Comparison of ENCODE assay signal across 29 mouse cellular contexts in the genomic region with DNA sequence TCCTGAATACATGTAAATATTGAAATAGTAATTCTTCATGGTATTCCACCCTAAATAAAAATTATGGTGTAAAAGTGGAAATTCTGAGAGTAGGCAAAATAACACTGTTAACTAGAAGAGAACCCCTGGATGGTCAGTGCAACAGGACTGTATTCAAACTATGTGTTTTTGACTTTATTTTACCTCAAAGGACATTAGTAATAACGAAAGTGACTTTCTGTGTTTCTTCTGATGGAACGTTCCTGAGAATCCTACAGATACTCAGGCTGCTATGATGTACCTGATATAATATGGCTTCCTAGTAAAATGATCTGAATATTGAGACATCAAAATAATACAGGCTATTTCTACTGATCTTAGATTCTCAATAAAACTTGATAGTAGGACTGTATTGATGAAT.
"Had no signal": no experiment of that assay in that cellular context is flagged by ENCODE, and none has a peak within 500 bp of the region (broad histone marks: within the 10 kb centered on the region; RNA-seq: fewer than 3 reads in every experiment).

No protein-coding gene starts in this region.

- H3K4me2 ChIP-seq: limb, embryonic 12.5 days; limb, embryonic 13.5 days; limb, embryonic 15.5 days; liver, embryonic 11.5 days; liver, embryonic 12.5 days; liver, embryonic 13.5 days; liver, embryonic 15.5 days; lung, embryonic 14.5 days; lung, embryonic 15.5 days; midbrain, embryonic 11.5 days; midbrain, embryonic 12.5 days; midbrain, embryonic 13.5 days; midbrain, embryonic 15.5 days had no signal

- H3K4me3 ChIP-seq: limb, embryonic 10.5 days; limb, embryonic 12.5 days; limb, embryonic 13.5 days; limb, embryonic 15.5 days; liver, embryonic 12.5 days; liver, embryonic 13.5 days; liver, embryonic 15.5 days; lung, embryonic 15.5 days; megakaryocyte, embryonic 14.5 days; midbrain, embryonic 10.5 days; midbrain, embryonic 12.5 days; midbrain, embryonic 13.5 days; midbrain, embryonic 15.5 days; myocyte had no signal

- DNase-seq: left cerebral cortex, postnatal 4 days; liver; liver, embryonic 13.5 days; liver, postnatal 0 days; lung, adult 18-20 months; lung, adult 2 months; lung, embryonic 14.5 days; lung, postnatal 10 days; lung, postnatal 14 days; lung, postnatal 36 days; lung, postnatal 4 days; midbrain, embryonic 14.5 days had no signal

- H3K9ac ChIP-seq: limb, embryonic 12.5 days; limb, embryonic 13.5 days; limb, embryonic 15.5 days; liver, embryonic 12.5 days; liver, embryonic 13.5 days; liver, embryonic 14.5 days; liver, embryonic 15.5 days; liver, postnatal 0 days; lung, embryonic 14.5 days; lung, embryonic 15.5 days; midbrain, embryonic 12.5 days; midbrain, embryonic 13.5 days; midbrain, embryonic 15.5 days had no signal

- H3K27ac ChIP-seq: limb, embryonic 10.5 days; limb, embryonic 12.5 days; limb, embryonic 13.5 days; limb, embryonic 15.5 days; liver, embryonic 12.5 days; liver, embryonic 13.5 days; liver, embryonic 14.5 days; liver, embryonic 15.5 days; lung, embryonic 15.5 days; macrophage; midbrain, embryonic 10.5 days; midbrain, embryonic 12.5 days; midbrain, embryonic 13.5 days; midbrain, embryonic 15.5 days had no signal

- H3K4me1 ChIP-seq: limb, embryonic 10.5 days; limb, embryonic 12.5 days; limb, embryonic 13.5 days; limb, embryonic 15.5 days; liver, embryonic 12.5 days; liver, embryonic 13.5 days; liver, embryonic 15.5 days; lung, embryonic 15.5 days; megakaryocyte, embryonic 14.5 days; midbrain, embryonic 10.5 days; midbrain, embryonic 12.5 days; midbrain, embryonic 13.5 days; midbrain, embryonic 15.5 days had no signal

- H3K9me3 ChIP-seq: limb, embryonic 10.5 days; limb, embryonic 12.5 days; limb, embryonic 13.5 days; limb, embryonic 15.5 days; liver, embryonic 12.5 days; liver, embryonic 13.5 days; liver, embryonic 15.5 days; lung, embryonic 15.5 days; megakaryocyte, embryonic 14.5 days; midbrain, embryonic 10.5 days; midbrain, embryonic 12.5 days; midbrain, embryonic 13.5 days; midbrain, embryonic 15.5 days had no signal

- H3K36me3 ChIP-seq: limb, embryonic 10.5 days; limb, embryonic 12.5 days; limb, embryonic 13.5 days; limb, embryonic 15.5 days; liver, embryonic 12.5 days; liver, embryonic 13.5 days; liver, embryonic 15.5 days; lung, embryonic 15.5 days; midbrain, embryonic 10.5 days; midbrain, embryonic 12.5 days; midbrain, embryonic 13.5 days; midbrain, embryonic 15.5 days had no signal

- H3K27me3 ChIP-seq: limb, embryonic 12.5 days; limb, embryonic 13.5 days; limb, embryonic 15.5 days; liver, embryonic 12.5 days; liver, embryonic 13.5 days; liver, embryonic 15.5 days; lung, embryonic 15.5 days; megakaryocyte, embryonic 14.5 days; midbrain, embryonic 12.5 days; midbrain, embryonic 13.5 days; midbrain, embryonic 15.5 days had no signal
